Mouse (Mus musculus) heart, postnatal 10 days (tissue): ENCODE data around the gene 6330409D20Rik. TPM values are rescaled to one million over a fixed set of nuclear protein-coding genes. Genes with fewer than 3 reads are reported as not detected.

Experiments used
- DNase-seq, 2 experiments: peaks; one replicate each; pipeline ENCODE4 v3.0.0; 2021
- intact Hi-C: fragments of 180-260 bp; cut with DNase I; formaldehyde crosslinking; loops from one replicate; pipeline ENCODE4 v1.15.1; 2025
- total RNA-seq, 2 experiments: library from RNA; stranded (reverse); gene quantifications; 2 replicates each; pipeline ENCODE4 v1.2.3; 2021

The 6330409D20Rik gene
- total RNA-seq, 2 experiments from 2014 or later: not detected

- intact Hi-C loops: loop anchor here (2.0 kb wide), 1 partner anchor 14 kb away; no protein-coding TSS in a partner anchor
These were observed 12.4 kb downstream of the 6330409D20Rik start for GRCm38 (mm10) chr2:32728463-32728862.

GRCm38 (mm10) chr2:32727435-32727834 is 13.4 kb downstream of the 6330409D20Rik start:
- intact Hi-C loops: no loop called here
- peak; percentile 96 for DNase-seq

More at GRCm38 (mm10) chr2:32728463-32728862, 12.4 kb downstream of the 6330409D20Rik start:
- peak; percentile 71 to 72 for DNase-seq

GRCm38 (mm10) chr2:32724832-32725790 is 15.7 kb downstream of the 6330409D20Rik start:
- no peak for DNase-seq
- intact Hi-C loops: no loop called here

GRCm38 (mm10) chr2:32724149-32724548 is 16.7 kb downstream of the 6330409D20Rik start:
- no peak for DNase-seq
- intact Hi-C loops: no loop called here

- intact Hi-C loops: no loop called here
- no peak for DNase-seq
These were observed 18.2 kb downstream of the 6330409D20Rik start for GRCm38 (mm10) chr2:32722581-32722980.

- DNase-seq: no peak
- intact Hi-C loops: no loop called here
These were observed 18.8 kb downstream of the 6330409D20Rik start for GRCm38 (mm10) chr2:32722046-32722445.

GRCm38 (mm10) chr2:32720681-32721229 is 20.1 kb downstream of the 6330409D20Rik start, which contains the start of gene Sh2d3c:
Gene Sh2d3c, plus strand, starts transcription at chr2:32721055.
- peak; percentile 55 to 60 for DNase-seq
- intact Hi-C loops: no loop called here

- intact Hi-C loops: no loop called here
- DNase-seq: no peak
These were observed 20.8 kb downstream of the 6330409D20Rik start for GRCm38 (mm10) chr2:32720053-32720452.

GRCm38 (mm10) chr2:32718761-32719160 is 22.1 kb downstream of the 6330409D20Rik start:
- intact Hi-C loops: no loop called here

GRCm38 (mm10) chr2:32714987-32715425 is 25.8 kb downstream of the 6330409D20Rik start:
- peak; percentile 46 to 53 for DNase-seq
- intact Hi-C loops: loop anchor here (2.0 to 5.0 kb wide), 2 partner anchors 14 to 137 kb away; no protein-coding TSS in a partner anchor

More at GRCm38 (mm10) chr2:32718761-32719160, 22.1 kb downstream of the 6330409D20Rik start:
- DNase-seq: no peak

- DNase-seq: no peak
- intact Hi-C loops: loop anchor here (2.0 to 5.0 kb wide), 2 partner anchors 14 to 138 kb away; no protein-coding TSS in a partner anchor
These were observed 26.5 kb downstream of the 6330409D20Rik start for GRCm38 (mm10) chr2:32714117-32714986.

- peak; percentile 96 for DNase-seq
- intact Hi-C loops: loop anchor here (1.0 to 5.0 kb wide), 2 partner anchors 44 to 139 kb away; partner anchors contain the start of gene Tor2a
These were observed 27.6 kb downstream of the 6330409D20Rik start, which contains the start of gene Cdk9 for GRCm38 (mm10) chr2:32712934-32713817. Gene Cdk9, minus strand, starts transcription at chr2:32713076.

- peak; percentile 97 to 98 for DNase-seq
- intact Hi-C loops: loop anchor here (5.0 kb wide), 1 partner anchor 140 kb away; no protein-coding TSS in a partner anchor
These were observed 28.3 kb downstream of the 6330409D20Rik start for GRCm38 (mm10) chr2:32712586-32712933.

GRCm38 (mm10) chr2:32712108-32712551 is 28.7 kb downstream of the 6330409D20Rik start:
- DNase-seq: peak; percentile 80 to 81
- intact Hi-C loops: loop anchor here (5.0 kb wide), 1 partner anchor 140 kb away; no protein-coding TSS in a partner anchor

- no peak for DNase-seq
- intact Hi-C loops: loop anchor here (5.0 kb wide), 1 partner anchor 141 kb away; no protein-coding TSS in a partner anchor
These were observed 29.3 kb downstream of the 6330409D20Rik start for GRCm38 (mm10) chr2:32711301-32712056.

- intact Hi-C loops: loop anchor here (5.0 kb wide), 1 partner anchor 142 kb away; no protein-coding TSS in a partner anchor
- no peak for DNase-seq
These were observed 30.4 kb downstream of the 6330409D20Rik start for GRCm38 (mm10) chr2:32710425-32710824.

GRCm38 (mm10) chr2:32709521-32710137 is 31.2 kb downstream of the 6330409D20Rik start:
- no peak for DNase-seq
- intact Hi-C loops: loop anchor here (5.0 kb wide), 1 partner anchor 143 kb away; no protein-coding TSS in a partner anchor
